Mouse (Mus musculus) neural tube, embryonic 10.5 days (tissue): ENCODE data around the gene Vwce.

Experiments used
- DNase-seq: peaks from one replicate; pipeline ENCODE4 v3.0.0-alpha.2; 2017; ENCODE audit warnings: low spot score; ENCODE audit errors: extremely low spot score

The Vwce gene

GRCm38 (mm10) chr19:10634106-10634871 is at the start of gene Vwce:
Gene Vwce (plus strand): TSS chr19:10634213.
- peak; percentile 68 for DNase-seq

- DNase-seq = no peak
Observed at GRCm38 (mm10) chr19:10585112-10585511, 48.9 kb upstream of the Vwce start.

- no peak for DNase-seq
Observed at GRCm38 (mm10) chr19:10587231-10587630, 46.8 kb upstream of the Vwce start.

- no peak for DNase-seq
Observed at GRCm38 (mm10) chr19:10589127-10589857, 44.7 kb upstream of the Vwce start.

- no peak for DNase-seq
Observed at GRCm38 (mm10) chr19:10590301-10590700, 43.7 kb upstream of the Vwce start.

- no peak for DNase-seq
Observed at GRCm38 (mm10) chr19:10591659-10592377, 42.2 kb upstream of the Vwce start.

- DNase-seq = no peak
Observed at GRCm38 (mm10) chr19:10598188-10598587, 35.8 kb upstream of the Vwce start.

- no peak for DNase-seq
Observed at GRCm38 (mm10) chr19:10599648-10600047, 34.4 kb upstream of the Vwce start.

- no peak for DNase-seq
Observed at GRCm38 (mm10) chr19:10602247-10602769, 31.7 kb upstream of the Vwce start.

- DNase-seq = peak; percentile 89
Observed at GRCm38 (mm10) chr19:10602787-10603186, 31.2 kb upstream of the Vwce start.

GRCm38 (mm10) chr19:10603660-10604523 is 30.1 kb upstream of the Vwce start:
- DNase-seq = no peak

- no peak for DNase-seq
Observed at GRCm38 (mm10) chr19:10604534-10604933, 29.5 kb upstream of the Vwce start.

GRCm38 (mm10) chr19:10605293-10605900 is 28.6 kb upstream of the Vwce start, which contains the start of the genes Ddb1 and Tkfc:
Gene Ddb1 (plus strand): TSS chr19:10605327.
Gene Tkfc (minus strand): TSS chr19:10605654.
- DNase-seq = peak; percentile 99

GRCm38 (mm10) chr19:10605901-10606622 is 28.0 kb upstream of the Vwce start:
- no peak for DNase-seq

- DNase-seq = no peak
Observed at GRCm38 (mm10) chr19:10608573-10609240, 25.3 kb upstream of the Vwce start.

GRCm38 (mm10) chr19:10634872-10635318 is 882 bp downstream of the Vwce start:
- DNase-seq = peak; percentile 68

- DNase-seq = no peak
Observed at GRCm38 (mm10) chr19:10637840-10638239, 3.8 kb downstream of the Vwce start.

- DNase-seq = no peak
Observed at GRCm38 (mm10) chr19:10640080-10640479, 6.1 kb downstream of the Vwce start.
